Comparison of ENCODE assay signal across 14 mouse cellular contexts in the genomic region with DNA sequence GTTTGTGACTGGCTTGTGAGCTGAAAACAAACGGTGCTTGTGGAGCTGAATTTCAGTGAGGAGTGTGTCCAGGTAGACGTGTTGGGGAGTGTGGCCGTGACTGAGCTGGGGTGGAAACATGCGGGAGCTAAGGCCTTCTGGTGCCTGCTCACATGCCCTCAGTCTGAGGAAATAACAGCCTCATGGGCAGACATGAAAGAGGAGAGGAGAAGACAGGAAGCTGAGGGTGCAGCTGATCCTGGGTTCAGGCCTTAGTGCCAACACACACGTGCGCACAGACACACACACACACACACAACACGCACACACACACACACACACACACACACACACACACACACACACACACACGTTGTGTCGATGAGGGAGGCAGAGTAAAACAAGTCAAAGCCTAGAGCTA. TPM values are rescaled to one million over a fixed set of nuclear protein-coding genes. Genes with fewer than 3 reads are reported as not detected.
A peak's percentile ranks its signal among the peaks of the same experiment; 100 is the strongest.
DNase-seq lines count a peak whose midpoint lies in the region.
"Had no signal": no experiment of that assay in that cellular context is flagged by ENCODE, and none has a peak within 500 bp of the region (broad histone marks: within the 10 kb centered on the region; RNA-seq: fewer than 3 reads in every experiment).

No protein-coding gene starts in this region.

- peak; percentile 29 to 44 for DNase-seq in CD8-positive naive resting alpha-beta T cell, adult 2 months (ENCODE audit: low read depth in 2 of 2, low spot score in 2 of 2)
- peak; percentile 4 for DNase-seq in ZHBTc4 (ENCODE audit: low read depth, low spot score)
- peak; percentile 70 for DNase-seq in thymus, postnatal 0 days (ENCODE audit: low spot score)
- peak; percentile 34 to 51 for DNase-seq in thymus, postnatal 36 days
- DNase-seq in heart, postnatal 4 days = no peak
- DNase-seq in urinary bladder, postnatal 25 days (ENCODE audit: low spot score) = no peak
- DNase-seq in frontal cortex, postnatal 25 days (ENCODE audit: low spot score in 2 of 2) = no peak
- DNase-seq: adrenal gland, postnatal 14 days; cerebellum, adult 18-20 months; cerebellum, adult 9-11 months; cerebellum, postnatal 36 days; gastrocnemius, postnatal 10 days; heart, adult 18-20 months; heart, postnatal 14 days had no signal

RNA-seq across cellular contexts. Expression of gene Cnbd2, which starts 44.5 kb away (rescaled TPM):
- polyA plus RNA-seq in thymus, postnatal 0 days (2015; fragmentation: Nextera tagmentation; extraction: Ambion mirVana) = 10.3 and 12.2 TPM in 2 replicates
- 1 to 10 TPM in 1 of 2 experiments, under 1 TPM in 1; 0.88 to 1.5 TPM for total RNA-seq in heart, postnatal 4 days (2021)

RNA-seq across cellular contexts. Expression of gene Scand1, which starts 44.9 kb away (rescaled TPM):
- 176 and 184 TPM in 2 replicates for polyA plus RNA-seq in thymus, postnatal 0 days (2015; fragmentation: Nextera tagmentation; extraction: Ambion mirVana)
- 10 to 100 TPM; 84.4 to 88.3 TPM for total RNA-seq in heart, postnatal 4 days (2021)

Comparison
In these comparisons a context has a peak if more than half of its experiments do, and no peak if none do; other contexts are left out.
1. DNase-seq: peak in CD8-positive naive resting alpha-beta T cell, adult 2 months (2 of 2), ZHBTc4 (single experiment), thymus, postnatal 0 days (single experiment) and thymus, postnatal 36 days (2 of 2); none in heart, postnatal 4 days (single experiment), urinary bladder, postnatal 25 days (single experiment) and frontal cortex, postnatal 25 days (0 of 2).